Mouse (Mus musculus) cerebellum, adult 9-11 months (tissue): ENCODE measurements around the gene Elmo2.

Experiments used
- DNase-seq: peaks from one replicate; pipeline ENCODE4 v3.0.0; 2022

Gene Elmo2

GRCm38 (mm10) chr2:165253269-165253668, 73.0 kb downstream of the Elmo2 start:
- DNase-seq: peak; percentile 70

GRCm38 (mm10) chr2:165252801-165253200, 73.5 kb downstream of the Elmo2 start:
- peak; percentile 63 for DNase-seq

- DNase-seq: peak; percentile 91
Observed at GRCm38 (mm10) chr2:165252381-165252780, 73.9 kb downstream of the Elmo2 start.

- peak; percentile 44 for DNase-seq
Observed at GRCm38 (mm10) chr2:165250903-165251302, 75.4 kb downstream of the Elmo2 start.

- DNase-seq: peak; percentile 49
Observed at GRCm38 (mm10) chr2:165248967-165249366, 77.3 kb downstream of the Elmo2 start.

GRCm38 (mm10) chr2:165246349-165246748, 79.9 kb downstream of the Elmo2 start:
- DNase-seq: no peak

- peak; percentile 92 for DNase-seq
Observed at GRCm38 (mm10) chr2:165243122-165243720, 83.1 kb downstream of the Elmo2 start.

- DNase-seq: no peak
Observed at GRCm38 (mm10) chr2:165242575-165242974, 83.7 kb downstream of the Elmo2 start.

GRCm38 (mm10) chr2:165241786-165242185, 84.5 kb downstream of the Elmo2 start:
- DNase-seq: no peak

- DNase-seq: no peak
Observed at GRCm38 (mm10) chr2:165240371-165240770, 85.9 kb downstream of the Elmo2 start.

GRCm38 (mm10) chr2:165239533-165240144, 86.6 kb downstream of the Elmo2 start:
- DNase-seq: no peak

- no peak for DNase-seq
Observed at GRCm38 (mm10) chr2:165238416-165239145, 87.7 kb downstream of the Elmo2 start.
